Mouse (Mus musculus): ENCODE data around the gene Ppm1l. TPM values are rescaled to one million over a fixed set of nuclear protein-coding genes. Genes with fewer than 3 reads are reported as not detected.

Gene Ppm1l
- total and polyA plus RNA-seq, 3 experiments = not detected

DNA sequence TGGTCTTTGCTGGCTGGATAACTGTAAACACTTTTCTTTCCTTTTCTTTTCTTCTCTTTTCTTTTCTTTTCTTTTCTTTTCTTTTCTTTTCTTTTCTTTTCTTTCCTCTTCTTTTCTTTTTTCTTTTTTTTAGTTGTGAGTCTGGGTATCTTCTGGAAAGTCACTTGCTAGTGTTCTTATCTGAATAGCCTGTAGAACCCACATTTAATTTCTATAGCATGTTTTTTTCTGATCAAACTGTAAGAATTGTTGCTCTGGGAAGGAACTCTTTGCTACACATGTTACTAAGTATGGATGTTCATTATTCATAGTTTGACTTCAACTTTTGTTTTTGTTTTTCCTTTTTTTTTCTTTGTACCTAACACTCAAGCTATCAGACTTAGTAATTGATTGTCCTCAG, 24.3 kb downstream of the Ppm1l start:
- H3K9me3 ChIP-seq (replicated peaks; ENCODE audit: insufficient read depth, low read length) = no peaks in the 10 kb centered on the region
- H3K4me3 ChIP-seq (ENCODE audit: control insufficient read depth in 1 of 2, insufficient read depth in 1 of 2, low read depth in 2 of 2, low read length in 2 of 2) = no peak overlapping the region
- H3K9ac ChIP-seq (ENCODE audit: control insufficient read depth, low read depth, low read length, poor library complexity, severe bottlenecking) = no peak overlapping the region

GRCm38 (mm10) chr3:69341514-69341913, 24.9 kb downstream of the Ppm1l start:
- no peak for DNase-seq (ENCODE audit: low read depth, low spot score)
- no peak for TF ChIP-seq CHD2 (IDR thresholded peaks at IDR 0.05; ENCODE audit: low read length)
- no peak for TF ChIP-seq TAL1 (IDR thresholded peaks at IDR 0.05; ENCODE audit: low read length)
- TF ChIP-seq ZNF384 (IDR thresholded peaks at IDR 0.05; ENCODE audit: low read depth, low read length) = no peak
- no peak for TF ChIP-seq NRF1 (IDR thresholded peaks at IDR 0.05; ENCODE audit: insufficient read depth, low read depth, low read length, poor library complexity, severe bottlenecking)
- no peak for TF ChIP-seq KAT2A (conservative IDR thresholded peaks at IDR 0.05; ENCODE audit: low read depth, low read length)
- TF ChIP-seq HCFC1 (IDR thresholded peaks at IDR 0.05; ENCODE audit: low read depth, low read length) = no peak
- TF ChIP-seq POLR2A (IDR thresholded peaks at IDR 0.05; ENCODE audit: control insufficient read depth in 1 of 2, insufficient read depth in 1 of 2, low read depth in 1 of 2, low read length in 2 of 2, poor library complexity in 1 of 2) = no peak
- no peak for TF ChIP-seq NELFE (IDR thresholded peaks at IDR 0.05; ENCODE audit: low read depth, low read length)
- TF ChIP-seq MYC (IDR thresholded peaks at IDR 0.05; ENCODE audit: low read depth, low read length) = no peak
- TF ChIP-seq ETS1 (IDR thresholded peaks at IDR 0.05; ENCODE audit: low read depth, low read length) = no peak
- no peak for TF ChIP-seq ZC3H11A (IDR thresholded peaks at IDR 0.05; ENCODE audit: low read depth, low read length)
- TF ChIP-seq USF2 (IDR thresholded peaks at IDR 0.05; ENCODE audit: borderline replicate concordance in 1 of 2, insufficient read depth in 1 of 2, low read depth in 1 of 2, low read length in 2 of 2) = no peak
- no peak for TF ChIP-seq MAFK (IDR thresholded peaks at IDR 0.05; ENCODE audit: borderline replicate concordance, low read depth, low read length)
- H3K4me1 ChIP-seq (ENCODE audit: control insufficient read depth in 1 of 2, insufficient read depth in 2 of 2, low read length in 2 of 2) = no peaks in the 10 kb centered on the region

More for the DNA sequence above, 24.3 kb downstream of the Ppm1l start:
- H3K79me2 ChIP-seq (ENCODE audit: control insufficient read depth, insufficient read depth, low read length, poor library complexity) = no peaks in the 10 kb centered on the region
- no peaks in the 10 kb centered on the region for H3K36me3 ChIP-seq (ENCODE audit: control insufficient read depth in 1 of 2, insufficient read depth in 2 of 2, low read length in 2 of 2)
- no peak for DNase-seq (ENCODE audit: low read depth, low spot score)
- H3K27me3 ChIP-seq (ENCODE audit: control insufficient read depth in 1 of 2, insufficient read depth in 2 of 2, low read length in 2 of 2) = no peaks in the 10 kb centered on the region
- no peaks in the 10 kb centered on the region for H3K4me1 ChIP-seq (ENCODE audit: control insufficient read depth in 1 of 2, insufficient read depth in 2 of 2, low read length in 2 of 2)
- TF ChIP-seq MAFK (IDR thresholded peaks at IDR 0.05; ENCODE audit: borderline replicate concordance, low read depth, low read length) (no peak), TBP (IDR thresholded peaks at IDR 0.05; ENCODE audit: low read depth, low read length) (no peak), POLR2A (IDR thresholded peaks at IDR 0.05; ENCODE audit: control insufficient read depth in 1 of 2, insufficient read depth in 1 of 2, low read depth in 1 of 2, low read length in 2 of 2, poor library complexity in 1 of 2) (no peak)
- no peak overlapping the region for H3K27ac ChIP-seq (ENCODE audit: control insufficient read depth, low read depth, low read length)

More at GRCm38 (mm10) chr3:69341514-69341913, 24.9 kb downstream of the Ppm1l start:
- no peak overlapping the region for H3K27ac ChIP-seq (ENCODE audit: control insufficient read depth, low read depth, low read length)
- no peaks in the 10 kb centered on the region for H3K79me2 ChIP-seq (ENCODE audit: control insufficient read depth, insufficient read depth, low read length, poor library complexity)
- no peaks in the 10 kb centered on the region for H3K36me3 ChIP-seq (ENCODE audit: control insufficient read depth in 1 of 2, insufficient read depth in 2 of 2, low read length in 2 of 2)
- no peaks in the 10 kb centered on the region for H3K27me3 ChIP-seq (ENCODE audit: control insufficient read depth in 1 of 2, insufficient read depth in 2 of 2, low read length in 2 of 2)
- no peak overlapping the region for H3K9ac ChIP-seq (ENCODE audit: control insufficient read depth, low read depth, low read length, poor library complexity, severe bottlenecking)
- H3K4me3 ChIP-seq (ENCODE audit: control insufficient read depth in 1 of 2, insufficient read depth in 1 of 2, low read depth in 2 of 2, low read length in 2 of 2) = no peak overlapping the region
- no peaks in the 10 kb centered on the region for H3K9me3 ChIP-seq (replicated peaks; ENCODE audit: insufficient read depth, low read length)
